In genomic region chr1:87038477-87039070, GRCm38 (mm10) we compare ENCODE assay signal across 30 mouse cellular contexts. TPM values are rescaled to one million over a fixed set of nuclear protein-coding genes. Genes with fewer than 3 reads are reported as not detected.
DNase-seq lines count a peak whose midpoint lies in the region; ATAC-seq and TF ChIP-seq lines count a peak whose summit lies in the region.
"Had no signal": no experiment of that assay in that cellular context is flagged by ENCODE, and none has a peak within 500 bp of the region (broad histone marks: within the 10 kb centered on the region; RNA-seq: fewer than 3 reads in every experiment).

No protein-coding gene starts in this region.

- 96% methylated on average over 2 of the region's 2 CpGs for WGBS in midbrain, embryonic 15.5 days
- WGBS in intestine, postnatal 0 days: 92% methylated on average over 2 of the region's 2 CpGs

- no peaks in the 10 kb centered on the region for H3K9me3 ChIP-seq in G1E (replicated peaks)
- no peaks in the 10 kb centered on the region for H3K9me3 ChIP-seq in midbrain, embryonic 15.5 days
- H3K9me3 ChIP-seq in intestine, postnatal 0 days (ENCODE audit: control insufficient read depth): no peaks in the 10 kb centered on the region
- H3K9me3 ChIP-seq: embryonic facial prominence, embryonic 12.5 days; embryonic facial prominence, embryonic 15.5 days; forebrain, embryonic 15.5 days; hindbrain, embryonic 12.5 days; hindbrain, embryonic 15.5 days had no signal

- TF ChIP-seq CTCF in G1E (IDR thresholded peaks at IDR 0.05; ENCODE audit: low read depth, low read length): no peak
- TF ChIP-seq CTCF in intestine, postnatal 0 days (IDR thresholded peaks at IDR 0.05; ENCODE audit: low read depth): no peak

- H3K27me3 ChIP-seq in G1E (ENCODE audit: insufficient read depth, low read length): no peaks in the 10 kb centered on the region
- H3K27me3 ChIP-seq in midbrain, embryonic 15.5 days (replicated peaks): no peaks in the 10 kb centered on the region
- no peaks in the 10 kb centered on the region for H3K27me3 ChIP-seq in intestine, postnatal 0 days (replicated peaks; ENCODE audit: control insufficient read depth, insufficient read depth, low read length)
- H3K27me3 ChIP-seq: embryonic facial prominence, embryonic 12.5 days; embryonic facial prominence, embryonic 15.5 days; forebrain, embryonic 15.5 days; hindbrain, embryonic 12.5 days; hindbrain, embryonic 15.5 days had no signal

- H3K4me2 ChIP-seq in midbrain, embryonic 15.5 days: no peak overlapping the region
- H3K4me2 ChIP-seq in intestine, postnatal 0 days (replicated peaks; ENCODE audit: low read depth): no peak overlapping the region
- H3K4me2 ChIP-seq: embryonic facial prominence, embryonic 12.5 days; embryonic facial prominence, embryonic 15.5 days; forebrain, embryonic 15.5 days; heart, embryonic 11.5 days; hindbrain, embryonic 12.5 days; hindbrain, embryonic 15.5 days had no signal

- H3K36me3 ChIP-seq in G1E (replicated peaks): peaks cover 20% of the 10 kb centered on the region
- no peaks in the 10 kb centered on the region for H3K36me3 ChIP-seq in midbrain, embryonic 15.5 days (replicated peaks)
- no peaks in the 10 kb centered on the region for H3K36me3 ChIP-seq in intestine, postnatal 0 days (ENCODE audit: control insufficient read depth, insufficient read depth)
- H3K36me3 ChIP-seq: embryonic facial prominence, embryonic 12.5 days; embryonic facial prominence, embryonic 15.5 days; forebrain, embryonic 15.5 days; hindbrain, embryonic 12.5 days; hindbrain, embryonic 15.5 days had no signal

- H3K4me1 ChIP-seq in G1E (ENCODE audit: insufficient read depth, low read depth, low read length): peaks cover 19% of the 10 kb centered on the region
- peaks cover 13% of the 10 kb centered on the region for H3K4me1 ChIP-seq in midbrain, embryonic 15.5 days
- H3K4me1 ChIP-seq in intestine, postnatal 0 days (replicated peaks; ENCODE audit: control insufficient read depth, insufficient read depth, low read length): peaks cover 8% of the 10 kb centered on the region; the same call in 1 of the 2 replicates

- H3K4me3 ChIP-seq in G1E (ENCODE audit: low read depth, low read length): no peak overlapping the region
- no peak overlapping the region for H3K4me3 ChIP-seq in midbrain, embryonic 15.5 days
- H3K4me3 ChIP-seq in intestine, postnatal 0 days (ENCODE audit: low read depth, low read length): no peak overlapping the region
- H3K4me3 ChIP-seq: embryonic facial prominence, embryonic 12.5 days; embryonic facial prominence, embryonic 15.5 days; forebrain, embryonic 15.5 days; hindbrain, embryonic 12.5 days; hindbrain, embryonic 15.5 days had no signal

- no peak overlapping the region for H3K27ac ChIP-seq in midbrain, embryonic 15.5 days
- no peak overlapping the region for H3K27ac ChIP-seq in intestine, postnatal 0 days (ENCODE audit: low read depth, low read length)
- H3K27ac ChIP-seq: embryonic facial prominence, embryonic 12.5 days; embryonic facial prominence, embryonic 15.5 days; forebrain, embryonic 15.5 days; hindbrain, embryonic 12.5 days; hindbrain, embryonic 15.5 days had no signal

- 0 out of 2 replicates have a peak, but pooled peaks have one; percentile 19 for ATAC-seq in G1E (ENCODE audit: extremely low read depth, insufficient number of reproducible peaks, low FRiP score, poor library complexity, severe bottlenecking)
- ATAC-seq in megakaryocyte, adult 5-6 weeks (ENCODE audit: poor library complexity, severe bottlenecking): peak; percentile 19
- ATAC-seq in midbrain, embryonic 15.5 days (replicated peaks): no peak
- no peak for ATAC-seq in intestine, postnatal 0 days
- ATAC-seq: activated CD4-positive, CD25-positive, alpha-beta regulatory T cell, adult 4 months; forebrain, embryonic 15.5 days had no signal

- no peak for DNase-seq in G1E (ENCODE audit: low spot score)
- DNase-seq in MEL-GATA-1-ER (ENCODE audit: extremely low read depth, low read depth): peak; percentile 70
- no peak for DNase-seq in thymus, postnatal 0 days (ENCODE audit: low spot score)
- DNase-seq: adrenal gland, adult 8-10 months; adrenal gland, postnatal 25 days; cerebellum, adult 18-20 months; cerebellum, adult 9-10 months; cerebellum, postnatal 14 days; gastrocnemius, postnatal 10 days; gastrocnemius, postnatal 36 days; heart, adult 11 months had no signal

- H3K9ac ChIP-seq in midbrain, embryonic 15.5 days: no peak overlapping the region
- H3K9ac ChIP-seq in intestine, postnatal 0 days (ENCODE audit: low read depth, low read length): no peak overlapping the region
- H3K9ac ChIP-seq: embryonic facial prominence, embryonic 12.5 days; embryonic facial prominence, embryonic 15.5 days; forebrain, embryonic 15.5 days; hindbrain, embryonic 12.5 days; hindbrain, embryonic 15.5 days had no signal

RNA-seq across cellular contexts. Expression of gene Alppl2, which starts 51.2 kb away (rescaled TPM):
- total RNA-seq in G1E (2014; fragmentation: Nextera tagmentation) (not detected in 2 replicates), G1E (2017) (not detected in 2 replicates)
- polyA plus RNA-seq in G1E (2012): not detected in 2 replicates
- total RNA-seq in megakaryocyte, adult 5-6 weeks (2015): not detected in 2 replicates
- total RNA-seq in megakaryocyte, adult 5-6 weeks (2017): not detected in 2 replicates
- not detected in 2 replicates for polyA plus RNA-seq in midbrain, embryonic 15.5 days (2015; fragmentation: Nextera tagmentation; extraction: Ambion mirVana)
- not detected in 2 replicates for polyA plus RNA-seq in intestine, postnatal 0 days (2015; fragmentation: Nextera tagmentation; extraction: Ambion mirVana)
- polyA plus RNA-seq in thymus, postnatal 0 days (2015; fragmentation: Nextera tagmentation; extraction: Ambion mirVana): 0.33 and 0.46 TPM in 2 replicates
- total RNA-seq: adrenal gland, adult 8-10 months; adrenal gland, postnatal 25 days; common myeloid progenitor, adult 5-6 weeks; gastrocnemius, adult 18-20 months; gastrocnemius, postnatal 10 days; gastrocnemius, postnatal 36 days; heart, adult 8-10 months; heart, postnatal 25 days; hematopoietic stem cell, adult 5-6 weeks had no signal
- polyA plus RNA-seq: activated CD4-positive, CD25-positive, alpha-beta regulatory T cell, adult 4 months; embryonic facial prominence, embryonic 12.5 days; embryonic facial prominence, embryonic 15.5 days; forebrain, embryonic 11.5 days; forebrain, embryonic 15.5 days; heart, embryonic 11.5 days; heart, embryonic 14.5 days; heart, postnatal 0 days; hindbrain, embryonic 12.5 days; hindbrain, embryonic 15.5 days; intestine, embryonic 14.5 days had no signal

Comparison
In these comparisons a context has a peak if more than half of its experiments do, and no peak if none do; other contexts are left out.
1. ATAC-seq: peak in G1E (single experiment) and megakaryocyte, adult 5-6 weeks (single experiment); none in midbrain, embryonic 15.5 days (single experiment) and intestine, postnatal 0 days (single experiment).